Mouse (Mus musculus) E14TG2a.4 (cell line): ENCODE measurements around the gene Vav3.

Experiments
- H3K27me3 ChIP-seq: 2 replicates; pipeline ENCODE4 v1.6.1; 2014; ENCODE audit warnings: low read length, control low read depth; ENCODE audit not compliant: insufficient read depth
- H3K36me3 ChIP-seq: 2 replicates; pipeline ENCODE4 v1.6.1; 2014; ENCODE audit warnings: low read length, control low read depth; ENCODE audit not compliant: insufficient read depth
- H3K4me1 ChIP-seq: replicated peaks from 2 replicates; pipeline ENCODE4 v1.6.1; 2014; ENCODE audit warnings: low read depth, low read length, control low read depth
- H3K4me3 ChIP-seq: replicated peaks from 2 replicates; pipeline ENCODE4 v1.5.1; 2014; ENCODE audit warnings: mild to moderate bottlenecking, low read length
- H3K9me3 ChIP-seq: 2 replicates; pipeline ENCODE4 v1.6.1; 2014; ENCODE audit warnings: low read length, control low read depth
- CTCF ChIP-seq: conservative IDR thresholded peaks from 2 replicates; pipeline ENCODE4 v1.5.1; 2014; ENCODE audit warnings: low read length
- NANOG ChIP-seq: IDR thresholded peaks from 2 replicates; pipeline ENCODE4 v1.6.1; 2014; ENCODE audit warnings: borderline replicate concordance, low read length, mixed read lengths
- POU5F1 ChIP-seq: IDR thresholded peaks from 2 replicates; pipeline ENCODE4 v1.6.1; 2014; ENCODE audit warnings: low read length, borderline replicate concordance

Vav3 gene

DNA sequence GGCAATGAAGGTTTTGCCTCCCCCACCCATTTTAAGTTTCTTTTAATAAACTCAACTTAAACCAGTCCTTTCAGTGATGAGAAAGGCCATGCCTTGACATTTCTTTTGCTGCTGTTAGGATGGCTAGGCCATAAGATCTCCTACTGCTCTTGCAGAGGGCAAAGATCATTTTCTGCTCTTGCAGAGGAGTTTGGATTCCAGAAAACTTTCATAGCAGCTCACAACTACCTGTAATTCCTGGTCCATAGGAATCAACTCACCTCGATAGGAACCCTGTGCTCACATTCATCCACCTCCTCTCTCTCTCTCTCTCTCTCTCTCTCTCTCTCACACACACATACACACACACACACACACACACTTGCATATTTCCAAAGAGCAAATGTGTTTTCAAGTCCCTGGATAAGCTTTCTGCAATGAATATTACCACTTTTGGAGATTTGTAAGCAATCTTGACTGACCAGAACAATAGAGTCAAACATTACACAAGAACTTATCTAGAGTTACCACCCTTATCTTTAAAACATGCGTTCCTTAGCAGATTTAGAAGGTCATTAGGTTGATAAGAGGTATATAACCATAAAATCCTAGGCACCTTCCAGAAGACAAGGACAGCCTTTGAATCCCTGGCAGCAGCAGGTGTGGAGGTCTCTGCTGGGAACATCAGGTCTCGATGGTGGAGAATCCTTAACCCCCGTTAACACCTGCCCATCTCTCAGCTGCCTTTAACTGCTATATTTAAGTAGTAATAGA, 260.4 kb downstream of the Vav3 start:
- H3K36me3 ChIP-seq, result no peaks in the 10 kb centered on the region
- H3K4me3 ChIP-seq, result no peak overlapping the region
- H3K9me3 ChIP-seq, result no peaks in the 10 kb centered on the region
- no peak for TF ChIP-seq POU5F1
- TF ChIP-seq CTCF, result no peak
- no peak for TF ChIP-seq NANOG
- no peaks in the 10 kb centered on the region for H3K4me1 ChIP-seq
- no peaks in the 10 kb centered on the region for H3K27me3 ChIP-seq

DNA sequence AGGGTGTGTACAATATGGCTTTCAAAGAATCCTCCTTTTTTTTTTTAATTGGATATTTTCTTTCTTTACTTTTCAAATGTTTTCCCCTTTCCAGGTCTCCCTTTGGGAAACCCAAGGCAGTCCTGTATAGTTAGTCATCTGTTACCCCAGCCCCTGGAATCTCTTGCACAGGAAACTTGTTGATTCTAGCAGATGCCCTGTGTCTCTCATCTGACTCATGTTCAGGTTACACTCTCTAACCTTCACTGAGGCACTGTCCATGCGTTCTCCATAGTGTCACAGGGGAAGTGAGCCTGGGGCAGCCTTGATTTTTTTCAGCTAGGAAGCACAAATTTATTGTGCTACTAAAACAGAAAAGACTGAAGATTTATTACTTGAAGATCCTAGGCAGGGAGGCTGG, 262.3 kb downstream of the Vav3 start:
- H3K27me3 ChIP-seq, result no peaks in the 10 kb centered on the region
- TF ChIP-seq NANOG, result no peak
- TF ChIP-seq CTCF, result no peak
- no peak for TF ChIP-seq POU5F1
- H3K36me3 ChIP-seq, result no peaks in the 10 kb centered on the region
- H3K4me3 ChIP-seq, result no peak overlapping the region
- H3K4me1 ChIP-seq, result no peaks in the 10 kb centered on the region
- H3K9me3 ChIP-seq, result no peaks in the 10 kb centered on the region

- no peak for TF ChIP-seq CTCF
- TF ChIP-seq POU5F1, result no peak
- TF ChIP-seq NANOG, result no peak
- H3K4me1 ChIP-seq, result no peaks in the 10 kb centered on the region
- H3K27me3 ChIP-seq, result no peaks in the 10 kb centered on the region
- H3K36me3 ChIP-seq, result no peaks in the 10 kb centered on the region
- H3K4me3 ChIP-seq, result no peak overlapping the region
- no peaks in the 10 kb centered on the region for H3K9me3 ChIP-seq
Measured at GRCm38 (mm10) chr3:109606121-109606520, 265.7 kb downstream of the Vav3 start.

DNA sequence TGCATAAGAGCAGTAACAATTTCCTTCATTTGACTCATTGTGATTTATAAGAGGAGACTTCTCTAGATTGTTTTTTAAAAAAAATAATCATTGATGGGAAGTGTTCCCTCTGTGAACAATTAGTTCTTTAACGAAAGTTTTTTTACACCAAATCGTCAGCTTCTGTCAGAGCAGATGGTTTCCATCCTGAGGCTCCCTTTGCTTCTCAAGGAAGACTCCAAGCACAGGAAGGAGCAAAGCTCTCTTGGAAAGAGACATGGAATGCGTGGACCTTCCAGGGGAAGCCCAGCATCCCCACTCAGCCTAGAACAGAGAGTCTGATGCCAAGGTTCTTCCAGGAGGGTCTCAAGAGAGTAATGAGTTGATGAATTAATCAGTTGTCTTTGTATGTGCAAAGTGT, 281.3 kb downstream of the Vav3 start:
- no peak overlapping the region for H3K4me3 ChIP-seq
- no peaks in the 10 kb centered on the region for H3K4me1 ChIP-seq
- no peaks in the 10 kb centered on the region for H3K9me3 ChIP-seq
- no peaks in the 10 kb centered on the region for H3K27me3 ChIP-seq
- no peaks in the 10 kb centered on the region for H3K36me3 ChIP-seq
- no peak for TF ChIP-seq NANOG
- TF ChIP-seq CTCF, result no peak
- no peak for TF ChIP-seq POU5F1

DNA sequence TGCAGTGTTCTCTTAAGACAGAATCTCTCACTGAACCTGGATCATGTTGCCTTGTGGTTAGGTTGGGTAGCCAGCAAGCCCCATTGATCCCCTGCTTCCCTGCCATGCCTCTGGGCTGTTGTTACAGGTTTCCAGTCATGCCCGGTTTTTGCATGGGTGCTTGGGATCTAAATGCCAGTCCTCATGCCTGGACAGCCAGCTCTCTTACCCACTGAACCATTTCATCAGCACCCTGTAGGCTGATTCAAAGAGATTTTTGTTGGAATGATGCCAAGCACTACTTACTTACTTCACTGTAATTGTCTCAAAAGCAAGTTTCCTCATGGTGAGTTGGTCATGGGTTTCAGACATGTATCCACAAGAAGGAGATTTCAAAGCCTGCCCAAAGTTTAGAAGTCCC, 281.9 kb downstream of the Vav3 start:
- Histone ChIP-seq H3K4me1 (no peaks in the 10 kb centered on the region), H3K4me3 (no peak overlapping the region), H3K36me3 (no peaks in the 10 kb centered on the region), H3K27me3 (no peaks in the 10 kb centered on the region), H3K9me3 (no peaks in the 10 kb centered on the region)
- TF ChIP-seq NANOG, result no peak
- TF ChIP-seq CTCF, result no peak
- TF ChIP-seq POU5F1, result no peak

DNA sequence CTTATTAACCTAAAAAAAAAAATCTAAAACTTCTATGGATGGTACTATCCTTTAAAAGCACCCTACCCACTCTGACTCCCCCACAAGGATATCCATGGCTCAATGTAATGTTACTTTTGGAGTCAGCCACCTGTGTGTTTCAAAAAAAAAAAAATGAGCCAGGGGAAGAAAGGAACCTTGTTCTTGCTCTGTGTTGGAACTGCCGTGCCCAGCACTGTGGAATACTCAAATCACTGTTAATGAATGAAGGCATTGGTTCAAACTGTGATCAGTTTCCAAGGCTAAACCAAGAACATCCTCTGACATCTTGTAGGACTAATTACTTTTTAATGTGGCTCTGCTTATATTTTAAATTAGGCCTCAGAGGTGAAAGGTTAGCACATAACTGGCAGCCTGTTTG, 282.4 kb downstream of the Vav3 start:
- Histone ChIP-seq H3K4me1 (no peaks in the 10 kb centered on the region), H3K9me3 (no peaks in the 10 kb centered on the region), H3K36me3 (no peaks in the 10 kb centered on the region), H3K27me3 (no peaks in the 10 kb centered on the region), H3K4me3 (no peak overlapping the region)
- TF ChIP-seq CTCF (no peak), POU5F1 (no peak), NANOG (no peak)

GRCm38 (mm10) chr3:109623770-109624169, 283.3 kb downstream of the Vav3 start:
- Histone ChIP-seq H3K36me3 (no peaks in the 10 kb centered on the region), H3K9me3 (no peaks in the 10 kb centered on the region), H3K4me1 (no peaks in the 10 kb centered on the region), H3K27me3 (no peaks in the 10 kb centered on the region), H3K4me3 (no peak overlapping the region)
- TF ChIP-seq POU5F1 (no peak), CTCF (no peak), NANOG (no peak)

- TF ChIP-seq CTCF, result no peak
- TF ChIP-seq NANOG, result no peak
- TF ChIP-seq POU5F1, result no peak
- Histone ChIP-seq H3K27me3 (no peaks in the 10 kb centered on the region), H3K9me3 (no peaks in the 10 kb centered on the region), H3K4me1 (no peaks in the 10 kb centered on the region), H3K4me3 (no peak overlapping the region), H3K36me3 (no peaks in the 10 kb centered on the region)
Measured at GRCm38 (mm10) chr3:109636045-109636444, 295.6 kb downstream of the Vav3 start.

GRCm38 (mm10) chr3:109639386-109639785, 298.9 kb downstream of the Vav3 start:
- no peaks in the 10 kb centered on the region for H3K36me3 ChIP-seq
- no peak for TF ChIP-seq CTCF
- no peak for TF ChIP-seq POU5F1
- no peak for TF ChIP-seq NANOG
- H3K4me1 ChIP-seq, result no peaks in the 10 kb centered on the region
- H3K4me3 ChIP-seq, result no peak overlapping the region
- H3K27me3 ChIP-seq, result no peaks in the 10 kb centered on the region
- H3K9me3 ChIP-seq, result no peaks in the 10 kb centered on the region

DNA sequence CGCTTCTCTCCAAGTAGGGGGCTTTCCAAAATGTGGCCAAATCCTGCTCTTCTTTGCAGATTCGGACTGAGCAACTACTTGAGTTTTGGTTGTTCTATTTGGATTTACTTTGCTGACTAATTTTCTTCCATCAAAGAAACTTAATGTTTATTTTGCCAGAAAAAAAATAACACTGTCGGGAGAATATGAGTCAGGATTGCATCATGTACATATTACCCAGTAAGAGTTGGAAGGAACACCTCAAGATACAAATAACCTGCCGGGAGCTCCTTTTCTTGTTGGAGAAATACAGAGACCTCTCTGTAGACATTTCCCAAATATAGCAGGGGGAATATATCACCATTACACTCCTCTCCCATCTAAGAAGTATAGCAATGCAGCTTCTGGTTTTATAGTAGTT, 300.3 kb downstream of the Vav3 start:
- no peaks in the 10 kb centered on the region for H3K36me3 ChIP-seq
- H3K9me3 ChIP-seq, result no peaks in the 10 kb centered on the region
- no peaks in the 10 kb centered on the region for H3K27me3 ChIP-seq
- H3K4me1 ChIP-seq, result no peaks in the 10 kb centered on the region
- no peak overlapping the region for H3K4me3 ChIP-seq
- TF ChIP-seq POU5F1, result no peak
- no peak for TF ChIP-seq CTCF
- TF ChIP-seq NANOG, result no peak
